Mouse (Mus musculus) ES-E14 (cell line): ENCODE data around the gene Hist2h2ac. TPM values are rescaled to one million over a fixed set of nuclear protein-coding genes. Genes with fewer than 3 reads are reported as not detected.
A peak's percentile ranks its signal among the peaks of the same experiment; 100 is the strongest.

Source experiments
- DNase-seq: peaks from one replicate; pipeline ENCODE4 v3.0.0-alpha.2; 2013; ENCODE audit warnings: low read depth, low spot score
- H3K27ac ChIP-seq: 2 replicates; pipeline ENCODE4 v1.5.1; 2012; ENCODE audit warnings: low read depth, mild to moderate bottlenecking, low read length, moderate library complexity, mixed read lengths; ENCODE audit not compliant: poor library complexity, insufficient read depth, severe bottlenecking
- H3K36me3 ChIP-seq: 2 replicates; pipeline ENCODE4 v1.6.1; 2012; ENCODE audit warnings: mild to moderate bottlenecking, low read length, moderate library complexity, mixed read lengths; ENCODE audit not compliant: control insufficient read depth, poor library complexity, insufficient read depth, severe bottlenecking
- H3K4me1 ChIP-seq, 2 experiments: fragments of 150-350 bp in 1 of 2; sonication (generic) in 1 of 2; 2 replicates each; pipeline ENCODE4 v1.6.1; 2012; ENCODE audit warnings: low read length in 2 of 2, mild to moderate bottlenecking in 1 of 2, mixed read lengths in 1 of 2; ENCODE audit not compliant: control insufficient read depth in 2 of 2, insufficient read depth in 2 of 2, poor library complexity in 1 of 2
- H3K4me3 ChIP-seq, 2 experiments: fragments of 150-350 bp in 1 of 2; sonication (generic) in 1 of 2; 2 replicates each; pipeline ENCODE4 v1.5.1; 2012; ENCODE audit warnings: low read length in 2 of 2, low read depth in 1 of 2, mild to moderate bottlenecking in 1 of 2, mixed read lengths in 1 of 2; ENCODE audit not compliant: insufficient read depth in 1 of 2, poor library complexity in 1 of 2, severe bottlenecking in 1 of 2
- H3K9ac ChIP-seq: 2 replicates; pipeline ENCODE4 v1.6.1; 2012; ENCODE audit warnings: low read depth, mild to moderate bottlenecking, low read length, mixed read lengths; ENCODE audit not compliant: poor library complexity, insufficient read depth, severe bottlenecking
- H3K9me3 ChIP-seq: fragments of 150-350 bp; sonication (generic); 2 replicates; pipeline ENCODE4 v1.6.1; 2012; ENCODE audit warnings: low read depth, mild to moderate bottlenecking, low read length; ENCODE audit not compliant: control insufficient read depth, insufficient read depth
- CHD2 ChIP-seq: IDR thresholded peaks from 2 replicates; pipeline ENCODE4 v1.6.1; 2014; ENCODE audit warnings: mild to moderate bottlenecking, low read depth, low read length, inconsistent platforms
- HCFC1 ChIP-seq: IDR thresholded peaks from 2 replicates; pipeline ENCODE4 v1.6.1; 2012; ENCODE audit warnings: low read length, inconsistent platforms, borderline replicate concordance; ENCODE audit not compliant: insufficient read depth
- MAFK ChIP-seq: IDR thresholded peaks from 2 replicates; pipeline ENCODE4 v1.6.1; 2014; ENCODE audit warnings: mild to moderate bottlenecking, low read depth, low read length, inconsistent platforms; ENCODE audit not compliant: insufficient read depth
- ZC3H11A ChIP-seq: IDR thresholded peaks from 2 replicates; pipeline ENCODE4 v1.6.1; 2012; ENCODE audit warnings: low read depth, mild to moderate bottlenecking, inconsistent platforms, low read length, borderline replicate concordance
- ZNF384 ChIP-seq: IDR thresholded peaks from 2 replicates; pipeline ENCODE4 v1.6.1; 2012; ENCODE audit warnings: low read depth, low read length, inconsistent platforms
- in situ Hi-C, 2 experiments: fragments of 600-800 bp; cut with MboI; formaldehyde crosslinking; loops; one replicate each; pipeline ENCODE4 v1.15.1; 2025; ENCODE audit warnings: low sequenced_read_pairs in 2 of 2, inconsistent platforms in 1 of 2; ENCODE audit not compliant: unreplicated experiment in 2 of 2
- total RNA-seq: library from RNA; depleted of rRNA; stranded (reverse); fragments of 300-350 nt; gene quantifications from 2 replicates; pipeline ENCODE4 v1.2.3, GENCODE M21; 2012

The Hist2h2ac gene
- total RNA-seq, 1 experiment, result 687 TPM

DNA sequence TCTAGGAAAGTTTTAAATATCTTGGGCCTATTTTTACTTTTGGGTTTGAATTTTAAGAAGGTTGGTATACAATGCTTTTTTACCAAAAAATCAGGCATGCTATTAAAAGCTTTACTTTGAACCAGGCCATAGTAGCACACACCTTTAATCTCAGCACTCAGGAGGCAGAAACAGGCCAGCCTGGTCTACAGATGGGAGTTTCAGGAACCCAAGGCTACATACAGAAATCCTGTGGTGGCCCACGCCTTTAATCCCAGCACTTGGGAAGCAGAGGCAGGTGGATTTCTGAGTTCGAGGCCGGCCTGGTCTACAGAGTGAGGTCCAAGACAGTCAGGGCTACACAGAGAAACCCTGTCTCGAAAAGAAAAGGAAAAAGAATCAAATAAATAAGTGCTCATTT is 46.9 kb upstream of the Hist2h2ac start:
- Histone ChIP-seq H3K36me3 (no peaks in the 10 kb centered on the region), H3K9me3 (no peaks in the 10 kb centered on the region), H3K27ac (no peak overlapping the region; the same call in 1 of the 2 replicates), H3K9ac (peak overlapping the region; percentile 26; the same call in 1 of the 2 replicates), H3K4me1 (peaks cover 2 to 5% of the 10 kb centered on the region in 2 experiments; a peak in 2 of 4 replicates), H3K4me3 (no peak overlapping the region)
- in situ Hi-C loops, result no loop called here
- DNase-seq, result no peak
- TF ChIP-seq HCFC1, result no peak
- no peak for TF ChIP-seq CHD2
- TF ChIP-seq MAFK, result no peak
- TF ChIP-seq ZNF384, result no peak
- no peak for TF ChIP-seq ZC3H11A

DNA sequence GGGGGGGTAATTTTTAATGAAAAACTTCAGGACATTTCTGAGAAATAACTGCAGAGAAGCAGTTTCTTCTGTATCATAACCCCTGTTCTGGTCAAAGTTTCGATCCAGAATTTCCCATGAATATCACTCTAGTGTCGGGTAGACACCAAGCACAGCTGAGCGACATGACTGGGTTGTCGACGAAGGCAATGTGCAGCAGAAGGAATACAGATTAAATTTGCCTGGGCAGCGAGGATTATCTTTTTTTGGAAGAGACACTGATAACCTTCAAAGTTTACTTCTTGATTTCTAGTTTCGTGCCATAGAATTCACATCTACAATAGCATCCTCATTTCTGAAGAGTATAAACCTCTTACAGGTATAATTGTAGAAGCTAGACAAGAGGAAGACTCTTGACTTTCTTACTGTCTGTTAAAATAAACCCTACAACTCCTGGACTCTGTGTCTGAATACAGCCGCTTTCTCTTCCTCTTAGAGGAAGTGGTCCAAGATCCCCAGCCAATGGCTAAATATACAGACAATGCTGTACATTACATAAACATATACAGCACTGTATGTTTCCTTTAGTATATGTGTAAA is 45.5 kb upstream of the Hist2h2ac start:
- TF ChIP-seq ZNF384, result no peak
- no peak for TF ChIP-seq ZC3H11A
- no peak for TF ChIP-seq MAFK
- no peak for TF ChIP-seq CHD2
- TF ChIP-seq HCFC1, result no peak
- Histone ChIP-seq H3K4me3 (no peak overlapping the region), H3K27ac (no peak overlapping the region), H3K4me1 (peaks cover 2 to 7% of the 10 kb centered on the region in 2 experiments; a peak in 2 of 4 replicates), H3K9me3 (no peaks in the 10 kb centered on the region), H3K36me3 (no peaks in the 10 kb centered on the region), H3K9ac (no peak overlapping the region)
- in situ Hi-C loops, result no loop called here
- no peak for DNase-seq

DNA sequence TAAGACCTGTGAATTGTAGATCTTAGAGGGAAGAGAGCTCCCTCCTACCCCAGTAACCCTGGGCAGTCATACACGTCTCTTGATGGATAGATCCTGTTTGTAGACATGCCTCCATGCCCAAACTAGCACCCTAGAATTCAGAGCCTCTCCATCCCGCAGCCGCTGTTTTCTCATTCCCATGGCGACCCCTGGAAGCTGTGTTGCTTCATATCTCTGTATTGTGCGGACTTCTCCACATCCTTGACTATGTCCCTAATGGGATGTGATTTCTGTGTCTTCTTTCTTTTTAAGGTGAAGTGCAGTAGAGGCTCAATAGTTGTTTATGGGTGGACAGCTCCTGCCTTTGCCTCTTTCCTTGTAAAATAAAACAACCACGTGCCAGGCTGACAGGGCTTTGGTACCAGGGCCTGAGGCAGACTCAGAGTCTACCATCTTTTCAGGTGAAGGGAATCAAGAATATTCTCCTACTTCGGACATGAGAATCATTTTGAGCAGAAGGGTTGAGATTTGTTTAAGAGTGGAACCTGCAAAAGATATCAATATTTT is 43.8 kb upstream of the Hist2h2ac start:
- peak overlapping the region; percentile 56 to 70; a peak in 2 of 4 replicates for H3K4me3 ChIP-seq
- peaks cover 0 to 7% of the 10 kb centered on the region in 2 experiments; a peak in 2 of 4 replicates for H3K4me1 ChIP-seq

DNA sequence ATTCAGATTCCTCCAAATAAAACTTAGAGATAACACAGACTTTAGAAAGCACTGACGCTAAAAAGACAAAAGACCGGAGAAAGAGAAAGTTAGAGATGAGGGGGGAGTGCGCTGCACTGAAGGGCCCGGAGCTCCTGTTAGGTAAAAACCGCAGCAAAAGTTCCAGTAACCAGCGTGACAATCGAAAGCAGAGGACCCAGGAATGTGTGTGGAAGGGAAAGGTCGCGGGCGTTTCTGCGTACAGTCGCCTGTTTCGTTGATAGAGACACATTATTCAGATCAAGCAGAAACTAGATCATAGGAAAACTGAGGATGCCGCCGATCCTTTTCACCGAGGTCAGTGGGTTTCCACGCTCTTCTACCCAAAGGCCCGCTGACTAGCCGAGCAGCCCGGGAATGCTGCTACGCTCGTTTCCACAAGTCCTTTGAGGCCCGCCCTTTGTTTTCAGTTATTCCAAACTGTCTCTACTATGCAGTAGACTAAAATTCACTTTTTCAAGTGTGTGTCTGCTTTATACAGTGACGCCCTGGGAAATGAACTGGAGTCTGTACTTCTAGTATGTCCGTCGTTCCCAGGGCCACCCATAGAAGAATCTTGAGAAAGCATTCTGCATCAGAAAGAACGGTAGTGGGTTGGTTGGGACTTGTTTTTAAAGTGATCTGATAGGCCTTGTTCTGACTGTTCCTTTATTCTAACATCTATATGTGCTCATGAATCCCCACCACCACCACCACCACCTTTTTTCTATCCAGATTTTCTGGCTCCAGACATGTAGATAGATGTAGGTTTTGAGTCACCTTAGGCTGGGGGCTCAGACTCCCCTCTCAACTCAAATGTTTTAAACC is 43.1 kb upstream of the Hist2h2ac start:
- H3K4me1 ChIP-seq, result peaks cover 0 to 7% of the 10 kb centered on the region in 2 experiments; a peak in 2 of 4 replicates
- in situ Hi-C loops, result no loop called here
- peak overlapping the region; percentile 56 to 70 for H3K4me3 ChIP-seq
- no peaks in the 10 kb centered on the region for H3K36me3 ChIP-seq
- peak overlapping the region; percentile 80 for H3K27ac ChIP-seq
- H3K9me3 ChIP-seq, result no peaks in the 10 kb centered on the region
- no peak for DNase-seq
- TF ChIP-seq ZNF384 (no peak), CHD2 (no peak), MAFK (no peak), ZC3H11A (no peak), HCFC1 (no peak)
- peak overlapping the region; percentile 90 for H3K9ac ChIP-seq

More for the DNA sequence above, 43.8 kb upstream of the Hist2h2ac start:
- H3K9ac ChIP-seq, result peak overlapping the region; percentile 27; the same call in 1 of the 2 replicates
- H3K27ac ChIP-seq, result no peak overlapping the region; the same call in 1 of the 2 replicates
- no peak for DNase-seq
- in situ Hi-C loops, result no loop called here
- TF ChIP-seq ZNF384, result no peak
- TF ChIP-seq MAFK, result no peak
- no peak for TF ChIP-seq HCFC1
- no peak for TF ChIP-seq ZC3H11A
- TF ChIP-seq CHD2, result no peak
- no peaks in the 10 kb centered on the region for H3K36me3 ChIP-seq
- no peaks in the 10 kb centered on the region for H3K9me3 ChIP-seq
